Mouse (Mus musculus) neutrophil, adult 5-6 weeks (primary cell): ENCODE measurements around the gene Mns1. TPM values are rescaled to one million over a fixed set of nuclear protein-coding genes. Genes with fewer than 3 reads are reported as not detected.
A peak's percentile ranks its signal among the peaks of the same experiment; 100 is the strongest.
"Not testable (repeated sequence)": the region's sequence is repeated elsewhere in the genome, so short reads cannot be mapped to it uniquely, and the experiment has no call there.

ENCODE experiments used
- ATAC-seq: fragments of 151-379, 151-347 bp; 2 replicates; pipeline ENCODE4 v1.8.0; 2017; ENCODE audit warnings: mild to moderate bottlenecking, moderate TSS enrichment; ENCODE audit not compliant: insufficient number of reproducible peaks, poor library complexity, low FRiP score, severe bottlenecking; ENCODE audit errors: extremely low read depth
- total RNA-seq: library from RNA; stranded (forward); fragments of 200-1000 nt; gene quantifications from 2 replicates; pipeline ENCODE4 v1.2.3, GENCODE M21; 2017

Mns1 gene
- total RNA-seq, 1 experiment from 2014 or later: 3.8 TPM

- no peak for ATAC-seq
Observed at GRCm38 (mm10) chr9:72422284-72422683, 15.5 kb upstream of the Mns1 start.

- ATAC-seq: no peak
Observed at GRCm38 (mm10) chr9:72422753-72423152, 15.1 kb upstream of the Mns1 start.

GRCm38 (mm10) chr9:72425300-72425850 is 12.4 kb upstream of the Mns1 start:
- ATAC-seq: no peak

GRCm38 (mm10) chr9:72427861-72428260 is 9.9 kb upstream of the Mns1 start:
- ATAC-seq: no peak

- ATAC-seq: no peak
Observed at GRCm38 (mm10) chr9:72434876-72435275, 2.9 kb upstream of the Mns1 start.

GRCm38 (mm10) chr9:72438749-72439148 is 938 bp downstream of the Mns1 start:
- no peak for ATAC-seq

- no peak for ATAC-seq
Observed at GRCm38 (mm10) chr9:72440358-72440757, 2.5 kb downstream of the Mns1 start.

- no peak for ATAC-seq
Observed at GRCm38 (mm10) chr9:72440948-72441926, 3.4 kb downstream of the Mns1 start.

GRCm38 (mm10) chr9:72441927-72442715 is 4.3 kb downstream of the Mns1 start:
- ATAC-seq: no peak

GRCm38 (mm10) chr9:72448026-72448425 is 10.2 kb downstream of the Mns1 start:
- ATAC-seq: peak; percentile 72

GRCm38 (mm10) chr9:72449367-72449766 is 11.6 kb downstream of the Mns1 start:
- peak; percentile 78 for ATAC-seq

GRCm38 (mm10) chr9:72449841-72450240 is 12.0 kb downstream of the Mns1 start:
- no peak for ATAC-seq

- no peak for ATAC-seq
Observed at GRCm38 (mm10) chr9:72450363-72450762, 12.6 kb downstream of the Mns1 start.

- ATAC-seq: no peak
Observed at GRCm38 (mm10) chr9:72451111-72451510, 13.3 kb downstream of the Mns1 start.

- not testable (repeated sequence) for ATAC-seq
Observed at GRCm38 (mm10) chr9:72454281-72454680, 16.5 kb downstream of the Mns1 start.

- ATAC-seq: no peak
Observed at GRCm38 (mm10) chr9:72456374-72456773, 18.6 kb downstream of the Mns1 start.

- peak; percentile 96 for ATAC-seq
Observed at GRCm38 (mm10) chr9:72458233-72458632, 20.4 kb downstream of the Mns1 start.

GRCm38 (mm10) chr9:72459703-72460102 is 21.9 kb downstream of the Mns1 start:
- ATAC-seq: no peak

GRCm38 (mm10) chr9:72460767-72461166 is 23.0 kb downstream of the Mns1 start:
- ATAC-seq: no peak
